Mouse (Mus musculus): ENCODE data around the gene Ccdc63. TPM values are rescaled to one million over a fixed set of nuclear protein-coding genes. Genes with fewer than 3 reads are reported as not detected.

Gene Ccdc63
- polyA plus RNA-seq, 1 experiment from 2014 or later = not detected

DNA sequence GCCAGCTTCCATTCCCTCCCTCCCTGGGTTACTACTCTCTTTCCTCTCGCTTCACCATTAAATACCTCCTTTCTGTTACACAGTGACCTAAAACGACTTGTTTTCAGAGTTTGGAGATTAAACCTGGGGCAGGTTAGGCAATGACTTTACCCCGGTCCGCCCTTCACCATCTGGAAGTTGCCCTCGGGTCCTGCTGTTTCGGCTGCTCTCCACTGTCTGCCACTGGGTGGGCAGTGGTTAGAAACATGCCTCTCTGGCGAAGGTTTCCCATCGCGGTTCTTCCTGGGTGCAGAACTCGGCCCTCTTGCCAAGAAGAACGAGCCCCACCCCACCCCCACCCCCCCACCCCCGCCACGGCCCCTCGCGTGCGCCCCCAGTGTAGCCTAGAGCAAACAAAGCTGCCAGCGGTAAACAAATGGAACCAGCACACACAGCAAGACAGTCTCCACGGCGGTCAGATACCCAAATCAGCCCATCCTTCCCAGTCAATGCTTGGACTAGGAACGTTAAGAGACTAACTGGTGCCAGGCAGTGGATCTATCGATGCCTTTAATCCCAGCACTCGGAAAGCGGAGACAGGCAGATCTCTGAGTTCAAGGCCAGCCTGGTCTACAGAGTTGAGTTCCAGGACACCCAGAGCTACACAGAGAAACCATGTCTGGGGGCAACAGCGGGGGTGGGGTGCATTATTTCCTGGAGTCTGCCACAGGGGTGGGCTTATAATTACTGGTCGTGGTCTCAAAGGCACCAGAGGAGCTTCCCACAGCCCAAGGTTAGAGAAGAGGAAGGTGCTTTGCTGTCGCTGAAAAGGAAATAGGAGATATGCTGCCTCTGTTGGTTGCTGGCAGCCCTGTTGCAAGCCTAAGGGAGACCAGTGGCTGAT is 8.2 kb downstream of the Ccdc63 start:
- Histone ChIP-seq H3K4me3 (peak overlapping the region; percentile 35), H3K4me1 (replicated peaks) (peaks cover 14% of the 10 kb centered on the region), H3K9me3 (no peaks in the 10 kb centered on the region), H3K36me3 (no peaks in the 10 kb centered on the region), H3K4me2 (peak overlapping the region; percentile 76), H3K9ac (no peak overlapping the region), H3K27me3 (peaks cover 9% of the 10 kb centered on the region), H3K27ac (replicated peaks) (no peak overlapping the region)
- WGBS = 21% methylated on average over 26 of the region's 26 CpGs
- no peak for ATAC-seq (ENCODE audit: low FRiP score, low read depth)

DNA sequence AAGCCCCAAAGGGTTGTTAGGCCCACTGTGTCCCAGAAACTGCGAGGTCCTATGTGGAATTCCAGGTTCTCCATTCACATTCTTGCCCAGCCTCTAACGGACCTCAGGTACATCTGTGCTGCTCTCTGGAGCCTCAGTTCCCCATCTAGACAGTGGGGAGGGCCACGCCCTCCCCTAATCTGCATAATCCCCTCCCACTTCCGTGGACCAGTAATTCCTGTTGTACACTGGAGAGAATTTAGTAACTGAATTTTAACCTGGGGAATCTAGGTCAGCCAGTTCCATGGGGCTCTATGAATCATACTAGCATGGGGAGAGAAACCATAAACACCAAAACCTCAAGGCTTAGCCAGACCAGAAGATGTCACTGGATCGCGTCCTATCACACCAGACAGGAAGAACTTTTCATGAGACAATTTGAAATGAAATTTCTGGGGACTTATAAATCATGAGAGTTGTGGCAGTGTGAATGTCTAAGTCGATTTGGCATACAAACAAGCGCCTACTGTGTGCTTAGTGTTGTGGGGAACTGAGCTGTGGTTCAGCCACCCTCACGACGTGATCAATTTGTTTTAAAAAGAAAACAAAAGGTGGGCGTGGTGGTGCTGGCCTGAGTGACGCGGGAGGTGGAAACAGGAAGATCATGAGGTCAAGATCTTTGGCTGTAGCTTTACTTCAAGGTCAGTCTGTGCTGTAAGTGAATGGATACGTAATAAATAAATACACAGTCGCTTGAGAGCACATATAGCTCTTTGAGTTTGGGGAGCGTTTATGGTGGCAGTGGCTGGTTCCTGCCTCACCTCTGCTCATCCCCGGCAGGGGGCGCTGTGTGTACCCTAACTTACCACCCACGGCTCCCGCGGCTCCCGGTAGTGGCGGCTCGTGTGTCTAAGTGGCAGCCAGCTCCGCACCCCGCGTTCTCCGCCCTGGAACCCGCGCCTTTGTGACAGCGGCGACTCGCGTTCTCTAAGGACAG is 9.3 kb downstream of the Ccdc63 start:
- Histone ChIP-seq H3K4me2 (peak overlapping the region; percentile 76), H3K9ac (no peak overlapping the region), H3K4me3 (peak overlapping the region; percentile 35), H3K9me3 (no peaks in the 10 kb centered on the region), H3K4me1 (replicated peaks) (peaks cover 14% of the 10 kb centered on the region), H3K36me3 (no peaks in the 10 kb centered on the region), H3K27ac (replicated peaks) (no peak overlapping the region), H3K27me3 (peaks cover 9% of the 10 kb centered on the region)
- ATAC-seq (ENCODE audit: low FRiP score, low read depth) = peak; percentile 42; the same call in 1 of the 2 replicates
- WGBS = 10% methylated on average over 34 of the region's 34 CpGs

- 69% methylated on average over 11 of the region's 11 CpGs for WGBS
- Histone ChIP-seq H3K27ac (replicated peaks) (no peak overlapping the region), H3K4me1 (replicated peaks) (peaks cover 14% of the 10 kb centered on the region), H3K27me3 (peaks cover 9% of the 10 kb centered on the region), H3K36me3 (no peaks in the 10 kb centered on the region), H3K9ac (no peak overlapping the region), H3K4me2 (no peak overlapping the region), H3K9me3 (no peaks in the 10 kb centered on the region), H3K4me3 (no peak overlapping the region)
- ATAC-seq (ENCODE audit: low FRiP score, low read depth) = no peak
Measured at GRCm38 (mm10) chr5:122130341-122130998, 10.2 kb downstream of the Ccdc63 start.

GRCm38 (mm10) chr5:122129068-122129655 is 11.5 kb downstream of the Ccdc63 start:
- WGBS = 32% methylated on average over 16 of the region's 16 CpGs
- Histone ChIP-seq H3K27me3 (peaks cover 9% of the 10 kb centered on the region), H3K4me1 (replicated peaks) (peaks cover 14% of the 10 kb centered on the region), H3K36me3 (no peaks in the 10 kb centered on the region), H3K27ac (replicated peaks) (no peak overlapping the region), H3K4me2 (no peak overlapping the region), H3K9ac (no peak overlapping the region), H3K4me3 (no peak overlapping the region), H3K9me3 (no peaks in the 10 kb centered on the region)
- ATAC-seq (ENCODE audit: low FRiP score, low read depth) = peak; percentile 40; the same call in 1 of the 2 replicates

DNA sequence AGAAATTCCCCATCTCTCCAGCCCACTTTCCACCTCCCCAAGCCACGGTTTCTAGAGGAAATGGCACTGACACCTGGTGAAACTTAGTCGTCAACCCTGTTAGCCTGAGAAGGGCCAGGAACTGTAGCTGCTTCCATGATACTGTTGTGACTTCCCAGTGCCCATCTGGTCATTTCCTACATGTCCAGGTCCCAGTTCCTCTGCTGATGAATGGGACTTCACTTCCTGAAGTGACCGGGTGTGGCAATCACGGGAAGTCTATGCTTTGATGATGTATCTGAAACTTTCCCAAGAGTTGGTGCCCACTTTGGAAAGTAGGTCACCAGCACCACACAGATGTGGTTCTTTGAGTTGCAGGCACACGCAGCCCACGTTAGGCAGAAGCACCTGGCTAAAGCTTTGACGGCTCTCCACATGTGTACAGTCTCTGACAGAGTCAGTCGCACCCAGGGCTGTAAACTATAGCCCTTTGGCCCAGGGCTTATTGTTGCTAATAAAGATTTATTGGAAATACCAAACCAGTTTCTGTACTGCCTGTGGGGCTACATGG is 15.3 kb downstream of the Ccdc63 start:
- H3K4me2 ChIP-seq = no peak overlapping the region
- no peak overlapping the region for H3K9ac ChIP-seq
- H3K27ac ChIP-seq (replicated peaks) = no peak overlapping the region
- ATAC-seq (ENCODE audit: low FRiP score, low read depth) = no peak
- no peaks in the 10 kb centered on the region for H3K36me3 ChIP-seq
- 83% methylated on average over 8 of the region's 8 CpGs for WGBS
- H3K4me1 ChIP-seq (replicated peaks) = peaks cover 3% of the 10 kb centered on the region; the same call in 1 of the 2 replicates
- H3K4me3 ChIP-seq = no peak overlapping the region
- no peaks in the 10 kb centered on the region for H3K9me3 ChIP-seq
- H3K27me3 ChIP-seq = no peaks in the 10 kb centered on the region

GRCm38 (mm10) chr5:122116243-122116642 is 24.4 kb downstream of the Ccdc63 start:
- Histone ChIP-seq H3K9ac (no peak overlapping the region), H3K4me1 (replicated peaks) (no peaks in the 10 kb centered on the region), H3K9me3 (no peaks in the 10 kb centered on the region), H3K4me2 (no peak overlapping the region), H3K27ac (replicated peaks) (no peak overlapping the region), H3K36me3 (no peaks in the 10 kb centered on the region), H3K4me3 (no peak overlapping the region), H3K27me3 (no peaks in the 10 kb centered on the region)
- no peak for ATAC-seq (ENCODE audit: low FRiP score, low read depth)
- 89% methylated on average over 6 of the region's 6 CpGs for WGBS

GRCm38 (mm10) chr5:122115266-122115763 is 25.3 kb downstream of the Ccdc63 start:
- Histone ChIP-seq H3K9me3 (no peaks in the 10 kb centered on the region), H3K4me3 (no peak overlapping the region), H3K4me2 (no peak overlapping the region), H3K27ac (replicated peaks) (no peak overlapping the region), H3K4me1 (replicated peaks) (no peaks in the 10 kb centered on the region), H3K36me3 (no peaks in the 10 kb centered on the region), H3K27me3 (no peaks in the 10 kb centered on the region), H3K9ac (no peak overlapping the region)
- WGBS = 94% methylated on average over 9 of the region's 9 CpGs
- no peak for ATAC-seq (ENCODE audit: low FRiP score, low read depth)

DNA sequence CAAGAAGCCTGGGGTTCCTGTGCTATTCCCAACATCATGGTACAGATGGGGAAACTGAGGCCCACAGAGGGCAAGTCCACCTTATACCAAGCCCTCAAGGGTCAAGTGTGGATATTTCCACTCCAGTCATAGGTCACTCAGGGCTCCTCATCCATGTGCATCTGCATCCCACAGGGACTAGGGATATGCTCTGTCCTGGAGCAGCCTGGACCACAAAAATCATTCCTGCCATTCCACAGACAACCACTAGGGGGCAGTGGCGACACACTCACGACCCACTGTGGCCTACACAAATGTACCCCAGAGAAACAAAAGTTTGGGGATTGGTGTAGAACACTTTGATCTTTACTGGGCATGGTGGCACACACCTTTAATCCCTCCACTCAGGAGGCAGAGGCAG is 26.4 kb downstream of the Ccdc63 start:
- Histone ChIP-seq H3K36me3 (no peaks in the 10 kb centered on the region), H3K27me3 (no peaks in the 10 kb centered on the region), H3K4me1 (replicated peaks) (no peaks in the 10 kb centered on the region), H3K9me3 (no peaks in the 10 kb centered on the region), H3K27ac (replicated peaks) (no peak overlapping the region), H3K4me2 (no peak overlapping the region), H3K9ac (no peak overlapping the region), H3K4me3 (no peak overlapping the region)
- ATAC-seq (ENCODE audit: low FRiP score, low read depth) = 0 out of 2 replicates have a peak, but pooled peaks have one; percentile 42
- WGBS = 3% methylated on average over 2 of the region's 2 CpGs

DNA sequence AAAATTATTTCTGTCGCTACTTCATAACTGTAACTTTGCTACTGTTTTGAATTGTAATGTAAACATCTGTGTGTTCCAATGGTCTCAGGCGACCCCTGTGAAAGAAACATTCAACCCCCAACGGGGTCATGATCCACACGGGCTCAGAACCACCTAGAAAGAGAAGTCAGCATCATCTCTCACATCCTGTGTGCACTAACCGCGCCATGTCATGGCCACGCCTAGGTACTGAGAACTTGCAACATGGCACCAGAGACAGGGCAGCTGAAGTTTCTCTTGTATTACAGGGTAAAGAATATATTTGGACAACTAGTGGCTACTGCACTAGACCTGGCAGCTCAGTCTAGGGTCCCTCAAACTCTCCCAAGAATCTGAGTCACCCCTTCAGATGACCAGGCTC is 27.2 kb downstream of the Ccdc63 start:
- ATAC-seq (ENCODE audit: low FRiP score, low read depth) = no peak
- Histone ChIP-seq H3K4me1 (replicated peaks) (no peaks in the 10 kb centered on the region), H3K4me3 (no peak overlapping the region), H3K4me2 (no peak overlapping the region), H3K9ac (no peak overlapping the region), H3K9me3 (no peaks in the 10 kb centered on the region), H3K36me3 (no peaks in the 10 kb centered on the region), H3K27me3 (no peaks in the 10 kb centered on the region), H3K27ac (replicated peaks) (no peak overlapping the region)
- WGBS = 80% methylated on average over 7 of the region's 7 CpGs

GRCm38 (mm10) chr5:122111933-122112248 is 28.7 kb downstream of the Ccdc63 start:
- peak overlapping the region; percentile 16 for H3K4me2 ChIP-seq
- 58% methylated on average over 4 of the region's 4 CpGs for WGBS
- ATAC-seq (ENCODE audit: low FRiP score, low read depth) = no peak
- H3K9ac ChIP-seq = no peak overlapping the region
- no peaks in the 10 kb centered on the region for H3K36me3 ChIP-seq
- no peaks in the 10 kb centered on the region for H3K4me1 ChIP-seq (replicated peaks)
- H3K9me3 ChIP-seq = no peaks in the 10 kb centered on the region
- H3K27ac ChIP-seq (replicated peaks) = no peak overlapping the region
- H3K4me3 ChIP-seq = no peak overlapping the region
- no peaks in the 10 kb centered on the region for H3K27me3 ChIP-seq
